Mouse (Mus musculus): ENCODE measurements around the gene Gse1. TPM values are rescaled to one million over a fixed set of nuclear protein-coding genes. Genes with fewer than 3 reads are reported as not detected.

Gse1 gene
- polyA plus RNA-seq, 1 experiment: 14.7 TPM

GRCm38 (mm10) chr8:120523641-120524040 lies 295.4 kb downstream of the Gse1 start:
- no peak for TF ChIP-seq SRF (IDR thresholded peaks at IDR 0.05; ENCODE audit: control insufficient read depth, insufficient read length, low read depth)
- no peak for TF ChIP-seq REST (IDR thresholded peaks at IDR 0.05; ENCODE audit: insufficient read depth, insufficient read length)
- TF ChIP-seq CEBPB (IDR thresholded peaks at IDR 0.05; ENCODE audit: insufficient read depth, poor library complexity, severe bottlenecking): no peak
- TF ChIP-seq E2F4 (IDR thresholded peaks at IDR 0.05; ENCODE audit: insufficient read depth): no peak
- TF ChIP-seq POLR2A (IDR thresholded peaks at IDR 0.05; ENCODE audit: insufficient read length, low read depth): no peak
- TF ChIP-seq POLR2AphosphoS2 (IDR thresholded peaks at IDR 0.05; ENCODE audit: insufficient read length, low read depth): no peak
- peak; percentile 74 for TF ChIP-seq TCF3 (IDR thresholded peaks at IDR 0.05; ENCODE audit: insufficient read length, low read depth)
- peak; percentile 31 to 91 (median 87) for TF ChIP-seq MYOD1 (IDR thresholded peaks at IDR 0.05; ENCODE audit: control insufficient read depth in 1 of 3, insufficient read length in 2 of 3, low read depth in 2 of 3)
- peak; percentile 73 to 97 (median 86) for TF ChIP-seq MYOG (IDR thresholded peaks at IDR 0.05; ENCODE audit: control insufficient read depth in 1 of 3, insufficient read depth in 1 of 3, insufficient read length in 2 of 3, low read depth in 2 of 3)
- TF ChIP-seq MAX (IDR thresholded peaks at IDR 0.05; ENCODE audit: low read depth): no peak
- peak; percentile 39 for TF ChIP-seq TCF12 (IDR thresholded peaks at IDR 0.05; ENCODE audit: insufficient read depth, poor library complexity, severe bottlenecking)
- no peaks in the 10 kb centered on the region for H3K27me3 ChIP-seq (ENCODE audit: control insufficient read depth, insufficient read depth, insufficient read length)
- H3K36me3 ChIP-seq (ENCODE audit: control insufficient read depth, insufficient read depth): no peaks in the 10 kb centered on the region

GRCm38 (mm10) chr8:120525135-120525534 lies 296.9 kb downstream of the Gse1 start:
- Histone ChIP-seq H3K4me2 (ENCODE audit: low read depth) (no peak overlapping the region), H3ac (ENCODE audit: control insufficient read depth, insufficient read length) (no peak overlapping the region), H3K36me3 (ENCODE audit: control insufficient read depth, insufficient read depth) (no peaks in the 10 kb centered on the region), H3K27me3 (ENCODE audit: control insufficient read depth, insufficient read depth, insufficient read length) (no peaks in the 10 kb centered on the region), H3K79me2 (ENCODE audit: control insufficient read depth, insufficient read depth) (peaks cover 14% of the 10 kb centered on the region), H3K4me3 (no peak overlapping the region)
- no peak for TF ChIP-seq SRF (IDR thresholded peaks at IDR 0.05; ENCODE audit: control insufficient read depth, insufficient read length, low read depth)
- no peak for TF ChIP-seq CEBPB (IDR thresholded peaks at IDR 0.05; ENCODE audit: insufficient read depth, poor library complexity, severe bottlenecking)
- no peak for TF ChIP-seq E2F4 (IDR thresholded peaks at IDR 0.05; ENCODE audit: insufficient read depth)
- TF ChIP-seq TCF12 (IDR thresholded peaks at IDR 0.05; ENCODE audit: insufficient read depth, poor library complexity, severe bottlenecking): no peak
- TF ChIP-seq MYOG (IDR thresholded peaks at IDR 0.05; ENCODE audit: control insufficient read depth in 1 of 3, insufficient read depth in 1 of 3, insufficient read length in 2 of 3, low read depth in 2 of 3): no peak
- no peak for TF ChIP-seq POLR2A (IDR thresholded peaks at IDR 0.05; ENCODE audit: insufficient read length, low read depth)
- no peak for TF ChIP-seq MYOD1 (IDR thresholded peaks at IDR 0.05; ENCODE audit: control insufficient read depth in 1 of 3, insufficient read length in 2 of 3, low read depth in 2 of 3)
- no peak for TF ChIP-seq TCF3 (IDR thresholded peaks at IDR 0.05; ENCODE audit: insufficient read length, low read depth)
- no peak for TF ChIP-seq REST (IDR thresholded peaks at IDR 0.05; ENCODE audit: insufficient read depth, insufficient read length)
- no peak for TF ChIP-seq MAX (IDR thresholded peaks at IDR 0.05; ENCODE audit: low read depth)
- no peak for TF ChIP-seq POLR2AphosphoS2 (IDR thresholded peaks at IDR 0.05; ENCODE audit: insufficient read length, low read depth)
- TF ChIP-seq USF1 (IDR thresholded peaks at IDR 0.05; ENCODE audit: low read depth): no peak

More at GRCm38 (mm10) chr8:120523641-120524040, 295.4 kb downstream of the Gse1 start:
- Histone ChIP-seq H3K4me2 (ENCODE audit: low read depth) (peak overlapping the region; percentile 12), H3K79me2 (ENCODE audit: control insufficient read depth, insufficient read depth) (peaks cover 21% of the 10 kb centered on the region), H3K4me3 (no peak overlapping the region), H3ac (ENCODE audit: control insufficient read depth, insufficient read length) (no peak overlapping the region)

GRCm38 (mm10) chr8:120525832-120526231 lies 297.6 kb downstream of the Gse1 start:
- Histone ChIP-seq H3K4me2 (ENCODE audit: low read depth) (no peak overlapping the region), H3K27me3 (ENCODE audit: control insufficient read depth, insufficient read depth, insufficient read length) (no peaks in the 10 kb centered on the region), H3K79me2 (ENCODE audit: control insufficient read depth, insufficient read depth) (peaks cover 10% of the 10 kb centered on the region), H3K36me3 (ENCODE audit: control insufficient read depth, insufficient read depth) (no peaks in the 10 kb centered on the region), H3K4me3 (no peak overlapping the region), H3ac (ENCODE audit: control insufficient read depth, insufficient read length) (no peak overlapping the region)
- no peak for TF ChIP-seq POLR2AphosphoS2 (IDR thresholded peaks at IDR 0.05; ENCODE audit: insufficient read length, low read depth)
- TF ChIP-seq REST (IDR thresholded peaks at IDR 0.05; ENCODE audit: insufficient read depth, insufficient read length): no peak
- TF ChIP-seq CEBPB (IDR thresholded peaks at IDR 0.05; ENCODE audit: insufficient read depth, poor library complexity, severe bottlenecking): no peak
- TF ChIP-seq E2F4 (IDR thresholded peaks at IDR 0.05; ENCODE audit: insufficient read depth): no peak
- no peak for TF ChIP-seq MYOD1 (IDR thresholded peaks at IDR 0.05; ENCODE audit: control insufficient read depth in 1 of 3, insufficient read length in 2 of 3, low read depth in 2 of 3)
- TF ChIP-seq TCF3 (IDR thresholded peaks at IDR 0.05; ENCODE audit: insufficient read length, low read depth): no peak
- no peak for TF ChIP-seq USF1 (IDR thresholded peaks at IDR 0.05; ENCODE audit: low read depth)
- no peak for TF ChIP-seq MYOG (IDR thresholded peaks at IDR 0.05; ENCODE audit: control insufficient read depth in 1 of 3, insufficient read depth in 1 of 3, insufficient read length in 2 of 3, low read depth in 2 of 3)
- no peak for TF ChIP-seq MAX (IDR thresholded peaks at IDR 0.05; ENCODE audit: low read depth)
- no peak for TF ChIP-seq SRF (IDR thresholded peaks at IDR 0.05; ENCODE audit: control insufficient read depth, insufficient read length, low read depth)
- no peak for TF ChIP-seq POLR2A (IDR thresholded peaks at IDR 0.05; ENCODE audit: insufficient read length, low read depth)

GRCm38 (mm10) chr8:120526577-120526976 lies 298.3 kb downstream of the Gse1 start:
- H3K4me2 ChIP-seq (ENCODE audit: low read depth): no peak overlapping the region
- TF ChIP-seq SRF (IDR thresholded peaks at IDR 0.05; ENCODE audit: control insufficient read depth, insufficient read length, low read depth) (no peak), TCF12 (IDR thresholded peaks at IDR 0.05; ENCODE audit: insufficient read depth, poor library complexity, severe bottlenecking) (no peak), TCF3 (IDR thresholded peaks at IDR 0.05; ENCODE audit: insufficient read length, low read depth) (no peak), MAX (IDR thresholded peaks at IDR 0.05; ENCODE audit: low read depth) (no peak), POLR2A (IDR thresholded peaks at IDR 0.05; ENCODE audit: insufficient read length, low read depth) (no peak), CEBPB (IDR thresholded peaks at IDR 0.05; ENCODE audit: insufficient read depth, poor library complexity, severe bottlenecking) (no peak)
- peaks cover 10% of the 10 kb centered on the region for H3K79me2 ChIP-seq (ENCODE audit: control insufficient read depth, insufficient read depth)
- H3K36me3 ChIP-seq (ENCODE audit: control insufficient read depth, insufficient read depth): no peaks in the 10 kb centered on the region
- H3K27me3 ChIP-seq (ENCODE audit: control insufficient read depth, insufficient read depth, insufficient read length): no peaks in the 10 kb centered on the region
- H3K4me3 ChIP-seq: no peak overlapping the region
- no peak overlapping the region for H3ac ChIP-seq (ENCODE audit: control insufficient read depth, insufficient read length)

- Histone ChIP-seq H3K79me2 (ENCODE audit: control insufficient read depth, insufficient read depth) (peaks cover 5% of the 10 kb centered on the region), H3K4me2 (ENCODE audit: low read depth) (no peak overlapping the region), H3ac (ENCODE audit: control insufficient read depth, insufficient read length) (no peak overlapping the region), H3K4me3 (no peak overlapping the region), H3K27me3 (ENCODE audit: control insufficient read depth, insufficient read depth, insufficient read length) (no peaks in the 10 kb centered on the region), H3K36me3 (ENCODE audit: control insufficient read depth, insufficient read depth) (no peaks in the 10 kb centered on the region)
- TF ChIP-seq REST (IDR thresholded peaks at IDR 0.05; ENCODE audit: insufficient read depth, insufficient read length): no peak
- no peak for TF ChIP-seq POLR2AphosphoS2 (IDR thresholded peaks at IDR 0.05; ENCODE audit: insufficient read length, low read depth)
- peak in 2 of 3 experiments; percentile 83 to 95 for TF ChIP-seq MYOD1 (IDR thresholded peaks at IDR 0.05; ENCODE audit: control insufficient read depth in 1 of 3, insufficient read length in 2 of 3, low read depth in 2 of 3)
- TF ChIP-seq TCF12 (IDR thresholded peaks at IDR 0.05; ENCODE audit: insufficient read depth, poor library complexity, severe bottlenecking): peak; percentile 95
- no peak for TF ChIP-seq CEBPB (IDR thresholded peaks at IDR 0.05; ENCODE audit: insufficient read depth, poor library complexity, severe bottlenecking)
- TF ChIP-seq MYOG (IDR thresholded peaks at IDR 0.05; ENCODE audit: control insufficient read depth in 1 of 3, insufficient read depth in 1 of 3, insufficient read length in 2 of 3, low read depth in 2 of 3): peak in 2 of 3 experiments; percentile 95
- no peak for TF ChIP-seq SRF (IDR thresholded peaks at IDR 0.05; ENCODE audit: control insufficient read depth, insufficient read length, low read depth)
- TF ChIP-seq TCF3 (IDR thresholded peaks at IDR 0.05; ENCODE audit: insufficient read length, low read depth): peak; percentile 93
- TF ChIP-seq POLR2A (IDR thresholded peaks at IDR 0.05; ENCODE audit: insufficient read length, low read depth): no peak
- TF ChIP-seq E2F4 (IDR thresholded peaks at IDR 0.05; ENCODE audit: insufficient read depth): no peak
These were observed 300.1 kb downstream of the Gse1 start for GRCm38 (mm10) chr8:120528332-120528731.

All from myocyte (in vitro differentiated cells).